Mouse (Mus musculus): ENCODE results near the gene Mif4gd. TPM values are rescaled to one million over a fixed set of nuclear protein-coding genes. Genes with fewer than 3 reads are reported as not detected.

Mif4gd gene
- total and polyA plus RNA-seq, 3 experiments = 143 to 177 (median 174) TPM

DNA sequence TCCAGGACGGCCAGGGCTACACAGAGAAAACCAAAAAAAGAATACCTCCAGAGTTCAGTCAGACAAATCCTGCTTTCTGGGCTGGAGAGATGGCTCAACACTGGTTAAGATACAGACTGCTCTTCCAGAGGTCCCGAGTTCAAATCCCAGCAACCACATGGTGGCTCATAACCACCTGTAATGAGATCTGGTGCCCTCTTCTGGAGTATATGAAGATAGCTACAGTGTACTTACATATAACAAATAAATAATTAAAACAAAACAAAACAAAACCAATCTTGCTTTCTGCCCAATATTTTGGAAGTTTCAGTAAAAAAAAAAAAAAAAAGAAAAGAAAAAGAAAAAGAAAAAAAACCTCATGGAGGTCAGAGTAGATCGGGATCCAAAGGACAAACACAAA, 17.6 kb downstream of the Mif4gd start:
- Histone ChIP-seq H3K79me2 (replicated peaks; ENCODE audit: control insufficient read depth, extremely low read depth, insufficient read depth, poor library complexity, severe bottlenecking) (peaks cover 45% of the 10 kb centered on the region), H3K27ac (ENCODE audit: insufficient read depth, low read depth) (no peak overlapping the region), H3K4me2 (ENCODE audit: insufficient read depth, low read depth, poor library complexity, severe bottlenecking) (no peak overlapping the region), H3K36me3 (replicated peaks in 1 of 2; ENCODE audit: control insufficient read depth in 1 of 2, insufficient read depth in 1 of 2, low read length in 1 of 2) (peaks cover 67 to 89% of the 10 kb centered on the region in 2 experiments), H3K9ac (ENCODE audit: insufficient read depth, low read depth) (no peak overlapping the region), H3K9me3 (replicated peaks; ENCODE audit: low read length) (no peaks in the 10 kb centered on the region), H3K4me3 (replicated peaks in 1 of 3; ENCODE audit: low read depth in 2 of 3, low read length in 2 of 3, poor library complexity in 1 of 3) (no peak overlapping the region), H3K27me3 (replicated peaks) (no peaks in the 10 kb centered on the region), H3K4me1 (ENCODE audit: control insufficient read depth in 1 of 2, insufficient read depth in 2 of 2) (peaks cover 0 to 25% of the 10 kb centered on the region in 2 experiments; a peak in 3 of 4 replicates)
- dilution Hi-C loops (cut with MboI; ENCODE audit: extremely low pct_ligation_motif_present, extremely low pct_unique_long_range_greater_than_20kb, low sequenced_read_pairs) (no loop called here), in situ Hi-C loops (cut with MboI; ENCODE audit: low pct_ligation_motif_present, low pct_unique_long_range_greater_than_20kb, low sequenced_read_pairs) (no loop called here)
- TF ChIP-seq CTCF (conservative IDR thresholded peaks at IDR 0.05 in 1 of 2, IDR thresholded peaks at IDR 0.05 in 1 of 2; ENCODE audit: low read depth in 2 of 2, low read length in 2 of 2) (peak in 1 of 2 experiments; percentile 33; a peak in 2 of 4 replicates), NRF1 (IDR thresholded peaks at IDR 0.05; ENCODE audit: low read depth, low read length) (no peak)
- DNase-seq (ENCODE audit: extremely low read depth) = no peak

DNA sequence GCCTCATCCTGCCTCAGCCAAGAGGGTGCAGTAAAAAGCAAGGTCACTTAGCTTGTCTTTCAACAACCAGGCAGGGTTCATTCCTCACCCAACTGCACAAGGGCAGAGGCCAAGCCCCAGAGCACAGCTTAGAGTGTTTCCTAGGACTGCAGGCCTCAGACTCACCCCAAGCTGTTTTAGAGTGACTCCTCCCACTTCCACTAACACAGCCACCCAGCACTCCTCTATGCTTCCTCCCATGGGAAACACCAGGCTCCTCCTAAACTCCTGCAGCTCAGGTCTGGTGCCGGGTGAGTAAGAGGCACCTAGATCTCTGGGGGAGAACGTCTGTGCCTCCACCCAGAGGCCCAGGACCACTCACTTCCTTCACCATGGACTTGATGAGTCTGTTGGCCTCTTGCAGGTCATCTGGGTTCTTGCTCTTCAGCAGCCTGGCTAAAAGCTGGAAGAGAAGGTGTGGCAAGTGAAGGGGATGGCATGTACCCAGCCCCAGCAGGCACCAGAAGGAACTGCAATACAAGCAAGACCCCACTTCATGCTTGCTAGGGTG, 22.2 kb downstream of the Mif4gd start:
- Histone ChIP-seq H3K9me3 (replicated peaks; ENCODE audit: low read length) (no peaks in the 10 kb centered on the region), H3K4me1 (ENCODE audit: control insufficient read depth in 1 of 2, insufficient read depth in 2 of 2) (peaks cover 0 to 17% of the 10 kb centered on the region in 2 experiments; a peak in 2 of 4 replicates), H3K4me2 (ENCODE audit: insufficient read depth, low read depth, poor library complexity, severe bottlenecking) (no peak overlapping the region), H3K4me3 (replicated peaks in 1 of 3; ENCODE audit: low read depth in 2 of 3, low read length in 2 of 3, poor library complexity in 1 of 3) (no peak overlapping the region), H3K9ac (ENCODE audit: insufficient read depth, low read depth) (no peak overlapping the region), H3K27ac (ENCODE audit: insufficient read depth, low read depth) (no peak overlapping the region), H3K36me3 (replicated peaks in 1 of 2; ENCODE audit: control insufficient read depth in 1 of 2, insufficient read depth in 1 of 2, low read length in 1 of 2) (peaks cover 88 to 93% of the 10 kb centered on the region in 2 experiments), H3K79me2 (replicated peaks; ENCODE audit: control insufficient read depth, extremely low read depth, insufficient read depth, poor library complexity, severe bottlenecking) (0 out of 2 replicates have a peak, but pooled peaks cover 2% of the 10 kb centered on the region), H3K27me3 (replicated peaks) (no peaks in the 10 kb centered on the region)
- dilution Hi-C loops (cut with MboI; ENCODE audit: extremely low pct_ligation_motif_present, extremely low pct_unique_long_range_greater_than_20kb, low sequenced_read_pairs) = no loop called here
- TF ChIP-seq CHD1 (IDR thresholded peaks at IDR 0.05; ENCODE audit: low read depth, low read length) (no peak), POLR2A (IDR thresholded peaks at IDR 0.05; ENCODE audit: low read depth, low read length) (0 out of 2 replicates have a peak, but pooled peaks have one; percentile 10)
- in situ Hi-C loops (cut with MboI; ENCODE audit: low pct_ligation_motif_present, low pct_unique_long_range_greater_than_20kb, low sequenced_read_pairs) = no loop called here
- DNase-seq (ENCODE audit: extremely low read depth) = no peak

DNA sequence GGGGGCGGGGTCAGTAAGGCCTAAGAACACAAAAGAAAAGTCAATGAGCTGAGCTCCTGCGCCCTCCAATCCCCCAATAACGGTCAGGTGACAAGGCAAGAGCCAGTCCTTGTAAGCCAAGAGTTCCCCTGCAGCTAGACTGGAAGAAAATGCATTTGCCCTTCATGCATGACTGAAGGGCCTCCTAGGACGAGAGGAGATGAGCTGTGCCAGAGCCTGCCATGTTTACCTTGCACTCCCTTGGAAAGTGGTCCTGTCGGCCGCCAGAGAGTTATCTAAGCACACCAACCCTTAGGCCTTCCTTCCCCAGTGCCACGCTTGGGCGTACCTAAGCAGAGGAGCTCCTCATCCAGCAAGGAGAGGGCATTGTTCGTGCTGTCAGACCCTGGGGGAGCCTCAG, 24.8 kb downstream of the Mif4gd start:
- Histone ChIP-seq H3K9me3 (replicated peaks; ENCODE audit: low read length) (no peaks in the 10 kb centered on the region), H3K9ac (ENCODE audit: insufficient read depth, low read depth) (no peak overlapping the region), H3K79me2 (replicated peaks; ENCODE audit: control insufficient read depth, extremely low read depth, insufficient read depth, poor library complexity, severe bottlenecking) (no peaks in the 10 kb centered on the region), H3K27ac (ENCODE audit: insufficient read depth, low read depth) (no peak overlapping the region), H3K36me3 (replicated peaks in 1 of 2; ENCODE audit: control insufficient read depth in 1 of 2, insufficient read depth in 1 of 2, low read length in 1 of 2) (peaks cover 95 to 96% of the 10 kb centered on the region in 2 experiments), H3K27me3 (replicated peaks) (no peaks in the 10 kb centered on the region), H3K4me3 (replicated peaks in 1 of 3; ENCODE audit: low read depth in 2 of 3, low read length in 2 of 3, poor library complexity in 1 of 3) (no peak overlapping the region), H3K4me1 (ENCODE audit: control insufficient read depth in 1 of 2, insufficient read depth in 2 of 2) (peaks cover 13 to 38% of the 10 kb centered on the region in 2 experiments), H3K4me2 (ENCODE audit: insufficient read depth, low read depth, poor library complexity, severe bottlenecking) (no peak overlapping the region)
- in situ Hi-C loops (cut with MboI; ENCODE audit: low pct_ligation_motif_present, low pct_unique_long_range_greater_than_20kb, low sequenced_read_pairs) (no loop called here), dilution Hi-C loops (cut with MboI; ENCODE audit: extremely low pct_ligation_motif_present, extremely low pct_unique_long_range_greater_than_20kb, low sequenced_read_pairs) (no loop called here)
- 0 out of 2 replicates have a peak, but pooled peaks have one; percentile 8 for TF ChIP-seq POLR2A (IDR thresholded peaks at IDR 0.05; ENCODE audit: low read depth, low read length)
- TF ChIP-seq MAX (IDR thresholded peaks at IDR 0.05; ENCODE audit: low read length) = no peak
- no peak for DNase-seq (ENCODE audit: extremely low read depth)

DNA sequence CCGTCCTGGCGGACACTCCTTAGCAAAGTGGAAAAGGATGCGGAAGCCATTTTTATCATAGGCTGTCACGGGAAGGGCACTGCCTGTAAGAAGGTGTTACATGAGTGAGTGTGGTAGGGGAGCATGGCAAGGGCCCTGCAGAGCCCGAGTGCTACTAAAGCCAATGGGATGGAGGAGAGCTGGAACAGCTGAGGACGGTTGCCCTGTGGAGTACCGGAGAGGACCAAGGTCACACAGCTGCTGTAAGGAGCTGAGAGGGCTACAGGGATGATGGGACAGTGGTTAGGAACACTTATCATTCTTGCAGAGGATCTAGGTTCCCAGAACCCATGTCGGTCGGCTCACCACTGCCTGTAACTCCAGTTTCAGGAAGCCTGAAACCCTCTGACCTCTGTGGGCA, 26.4 kb downstream of the Mif4gd start:
- peaks cover 95 to 97% of the 10 kb centered on the region in 2 experiments for H3K36me3 ChIP-seq (replicated peaks in 1 of 2; ENCODE audit: control insufficient read depth in 1 of 2, insufficient read depth in 1 of 2, low read length in 1 of 2)
- H3K9me3 ChIP-seq (replicated peaks; ENCODE audit: low read length) = no peaks in the 10 kb centered on the region
- no peak overlapping the region for H3K27ac ChIP-seq (ENCODE audit: insufficient read depth, low read depth)
- no peak overlapping the region for H3K4me2 ChIP-seq (ENCODE audit: insufficient read depth, low read depth, poor library complexity, severe bottlenecking)
- H3K4me3 ChIP-seq (replicated peaks in 1 of 3; ENCODE audit: low read depth in 2 of 3, low read length in 2 of 3, poor library complexity in 1 of 3) = no peak overlapping the region
- H3K9ac ChIP-seq (ENCODE audit: insufficient read depth, low read depth) = no peak overlapping the region
- no peak for DNase-seq (ENCODE audit: extremely low read depth)
- no peaks in the 10 kb centered on the region for H3K27me3 ChIP-seq (replicated peaks)
- no peak for TF ChIP-seq USF1 (IDR thresholded peaks at IDR 0.05; ENCODE audit: low read depth, low read length)
- no peak for TF ChIP-seq TBP (conservative IDR thresholded peaks at IDR 0.05; ENCODE audit: low read depth, low read length)
- TF ChIP-seq POLR2A (IDR thresholded peaks at IDR 0.05; ENCODE audit: low read depth, low read length) = no peak
- no peak for TF ChIP-seq ZNF384 (IDR thresholded peaks at IDR 0.05; ENCODE audit: low read depth, low read length)
- no peak for TF ChIP-seq GABPA (IDR thresholded peaks at IDR 0.05; ENCODE audit: insufficient replicate concordance, low read depth, low read length)
- TF ChIP-seq HCFC1 (IDR thresholded peaks at IDR 0.05; ENCODE audit: low read depth, low read length) = no peak
- TF ChIP-seq MYC (IDR thresholded peaks at IDR 0.05; ENCODE audit: low read depth, low read length) = no peak
- peaks cover 20 to 49% of the 10 kb centered on the region in 2 experiments for H3K4me1 ChIP-seq (ENCODE audit: control insufficient read depth in 1 of 2, insufficient read depth in 2 of 2)
- dilution Hi-C loops (cut with MboI; ENCODE audit: extremely low pct_ligation_motif_present, extremely low pct_unique_long_range_greater_than_20kb, low sequenced_read_pairs) (no loop called here), in situ Hi-C loops (cut with MboI; ENCODE audit: low pct_ligation_motif_present, low pct_unique_long_range_greater_than_20kb, low sequenced_read_pairs) (no loop called here)
- no peaks in the 10 kb centered on the region for H3K79me2 ChIP-seq (replicated peaks; ENCODE audit: control insufficient read depth, extremely low read depth, insufficient read depth, poor library complexity, severe bottlenecking)

Data from CH12.LX (cell line).